Mouse (Mus musculus) lung, adult 2 months (tissue): ENCODE measurements around the gene B4galt1. TPM values are rescaled to one million over a fixed set of nuclear protein-coding genes. Genes with fewer than 3 reads are reported as not detected.

Experiments
- DNase-seq: peaks from one replicate; pipeline ENCODE4 v3.0.0; 2022
- H3K4me1 ChIP-seq: fragments of 200-500 bp; 2 replicates; pipeline ENCODE4 v1.6.1; 2011; ENCODE audit warnings: low read length; ENCODE audit not compliant: control insufficient read depth, insufficient read depth
- H3K4me3 ChIP-seq: fragments of 200-500 bp; replicated peaks from 2 replicates; pipeline ENCODE3; 2011; ENCODE audit warnings: low read depth, mild to moderate bottlenecking, control low read depth, low read length; ENCODE audit errors: extremely low read depth
- CTCF ChIP-seq: fragments of 200-500 bp; IDR thresholded peaks from 2 replicates; pipeline ENCODE4 v1.5.1; 2011; ENCODE audit warnings: mild to moderate bottlenecking, low read length, control low read depth; ENCODE audit not compliant: insufficient read depth
- POLR2A ChIP-seq: fragments of 200-500 bp; IDR thresholded peaks from 2 replicates; pipeline ENCODE4 v1.6.1; 2011; ENCODE audit warnings: low read depth, mild to moderate bottlenecking, control low read depth, low read length, borderline replicate concordance; ENCODE audit errors: extremely low read depth
- WGBS: fragments of 180-500 bp; shearing (Covaris S2); methylation state at CpG from one replicate; pipeline ENCODE4 v1.1.7; 2018; 5-methylcytosine and 5-hydroxymethylcytosine counted together
- polyA plus RNA-seq: library from polyadenylated mRNA; depleted of rRNA; stranded (reverse); fragments of >200 nt; gene quantifications from 2 replicates; pipeline ENCODE4 v1.2.3, GENCODE M21; 2012; rRNA removed

Gene B4galt1
- 44.6 and 47.7 TPM in 2 replicates for polyA plus RNA-seq

- H3K4me1 ChIP-seq, result peaks cover 13% of the 10 kb centered on the region; the same call in 1 of the 2 replicates
- under 1% methylated on average over 82 of the region's 83 CpGs for WGBS
- H3K4me3 ChIP-seq, result peak within 1 kb of the TSS; percentile 95
- peak; percentile 79; the same call in 1 of the 2 replicates for TF ChIP-seq POLR2A
- TF ChIP-seq CTCF, result no peak
- DNase-seq, result peak; percentile 99
Measured at GRCm38 (mm10) chr4:40853565-40854386, at the start of gene B4galt1. B4galt1 (minus strand) TSS chr4:40854005.

GRCm38 (mm10) chr4:40900612-40901011, 46.8 kb upstream of the B4galt1 start:
- no peak for DNase-seq
- Histone ChIP-seq H3K4me1 (no peaks in the 10 kb centered on the region), H3K4me3 (no peak overlapping the region)
- WGBS, result 89% methylated on average over 4 of the region's 4 CpGs
- TF ChIP-seq POLR2A (no peak), CTCF (no peak)

GRCm38 (mm10) chr4:40900071-40900470, 46.3 kb upstream of the B4galt1 start:
- DNase-seq, result no peak
- H3K4me3 ChIP-seq, result no peak overlapping the region
- H3K4me1 ChIP-seq, result no peaks in the 10 kb centered on the region
- WGBS, result 94% methylated on average over 3 of the region's 3 CpGs
- TF ChIP-seq POLR2A (no peak), CTCF (no peak)

GRCm38 (mm10) chr4:40899264-40899663, 45.5 kb upstream of the B4galt1 start:
- TF ChIP-seq CTCF (no peak), POLR2A (no peak)

GRCm38 (mm10) chr4:40898476-40899044, 44.8 kb upstream of the B4galt1 start:
- WGBS, result 80% methylated on average over 6 of the region's 6 CpGs

More at GRCm38 (mm10) chr4:40899264-40899663, 45.5 kb upstream of the B4galt1 start:
- Histone ChIP-seq H3K4me1 (no peaks in the 10 kb centered on the region), H3K4me3 (no peak overlapping the region)
- DNase-seq, result no peak
- WGBS, result 42% methylated on average over 2 of the region's 2 CpGs

GRCm38 (mm10) chr4:40895646-40896045, 41.8 kb upstream of the B4galt1 start:
- TF ChIP-seq CTCF (no peak), POLR2A (no peak)
- Histone ChIP-seq H3K4me1 (no peaks in the 10 kb centered on the region), H3K4me3 (no peak overlapping the region)
- DNase-seq, result no peak
- WGBS, result 96% methylated on average over 2 of the region's 2 CpGs

More at GRCm38 (mm10) chr4:40898476-40899044, 44.8 kb upstream of the B4galt1 start:
- TF ChIP-seq POLR2A, result no peak
- no peak for TF ChIP-seq CTCF
- no peak for DNase-seq
- no peaks in the 10 kb centered on the region for H3K4me1 ChIP-seq
- no peak overlapping the region for H3K4me3 ChIP-seq

- no peak for TF ChIP-seq CTCF
- no peak for TF ChIP-seq POLR2A
- H3K4me1 ChIP-seq, result no peaks in the 10 kb centered on the region
- no peak for DNase-seq
- WGBS, result 89% methylated on average over 3 of the region's 3 CpGs
- H3K4me3 ChIP-seq, result no peak overlapping the region
Measured at GRCm38 (mm10) chr4:40895118-40895517, 41.3 kb upstream of the B4galt1 start.

GRCm38 (mm10) chr4:40891206-40891605, 37.4 kb upstream of the B4galt1 start:
- DNase-seq, result no peak
- H3K4me3 ChIP-seq, result no peak overlapping the region
- WGBS, result 65% methylated on average over 5 of the region's 5 CpGs
- peaks cover 2% of the 10 kb centered on the region; the same call in 1 of the 2 replicates for H3K4me1 ChIP-seq
- no peak for TF ChIP-seq CTCF
- TF ChIP-seq POLR2A, result no peak

- Histone ChIP-seq H3K4me3 (no peak overlapping the region), H3K4me1 (peaks cover 2% of the 10 kb centered on the region; the same call in 1 of the 2 replicates)
- WGBS, result 74% methylated on average over 4 of the region's 4 CpGs
- no peak for DNase-seq
- TF ChIP-seq POLR2A (no peak), CTCF (no peak)
Measured at GRCm38 (mm10) chr4:40889983-40890382, 36.2 kb upstream of the B4galt1 start.

GRCm38 (mm10) chr4:40889252-40889651, 35.4 kb upstream of the B4galt1 start:
- 30% methylated on average over 3 of the region's 3 CpGs for WGBS
- no peak overlapping the region for H3K4me3 ChIP-seq
- TF ChIP-seq POLR2A, result no peak
- TF ChIP-seq CTCF, result no peak
- H3K4me1 ChIP-seq, result peaks cover 2% of the 10 kb centered on the region; the same call in 1 of the 2 replicates
- no peak for DNase-seq
